Mouse (Mus musculus) spleen, postnatal 4 days (tissue): ENCODE measurements at regions not wholly inside any gene's neighbourhood (a gene's known extent, or its start where the extent isn't known, plus 50 kb on each side); places are given as distances from the start of the nearest gene placed in this dataset.

Source experiments
- DNase-seq, 2 experiments: peaks; one replicate each; pipeline ENCODE4 v3.0.0; 2022; ENCODE audit warnings: low spot score in 2 of 2

DNA sequence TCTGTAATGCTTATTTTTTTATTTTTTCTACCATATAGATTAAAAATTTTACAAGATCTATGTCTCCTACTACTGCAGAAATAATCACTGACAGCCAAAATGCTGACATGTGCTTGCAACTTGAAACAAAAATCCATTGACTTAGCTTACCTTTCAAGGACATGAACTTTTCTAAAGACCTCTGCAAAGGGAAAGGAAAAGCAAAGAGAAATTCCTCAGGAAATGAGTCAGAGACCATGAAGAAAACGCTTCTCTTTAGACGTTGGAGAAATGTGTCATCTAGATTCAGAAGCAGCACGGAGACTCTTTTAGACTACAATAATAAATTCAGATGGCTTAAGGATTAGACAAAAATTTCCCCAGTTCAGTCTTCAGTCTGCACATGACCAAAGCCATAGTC, 2188.6 kb upstream of the Tenm3 start:
- no peak for DNase-seq

DNA sequence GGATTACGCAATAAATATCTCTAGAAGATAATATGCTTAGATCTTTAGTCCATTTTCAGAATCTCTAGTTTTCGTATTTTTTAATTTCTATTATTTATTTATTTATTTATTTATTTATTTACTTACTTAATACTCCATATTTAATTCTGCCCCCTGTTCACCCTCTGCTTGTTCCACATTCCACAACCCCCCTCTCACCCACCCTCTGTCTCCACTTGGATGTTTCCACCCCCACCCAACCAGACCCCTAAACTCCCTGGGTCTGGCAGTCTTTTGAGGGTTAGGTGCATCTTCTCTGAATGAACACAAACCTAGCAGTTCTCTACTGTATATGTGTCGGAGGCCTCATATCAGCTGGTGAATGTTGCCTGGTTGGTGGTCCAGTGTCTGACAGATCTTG, 2166.8 kb upstream of the Tenm3 start:
- DNase-seq = no peak

DNA sequence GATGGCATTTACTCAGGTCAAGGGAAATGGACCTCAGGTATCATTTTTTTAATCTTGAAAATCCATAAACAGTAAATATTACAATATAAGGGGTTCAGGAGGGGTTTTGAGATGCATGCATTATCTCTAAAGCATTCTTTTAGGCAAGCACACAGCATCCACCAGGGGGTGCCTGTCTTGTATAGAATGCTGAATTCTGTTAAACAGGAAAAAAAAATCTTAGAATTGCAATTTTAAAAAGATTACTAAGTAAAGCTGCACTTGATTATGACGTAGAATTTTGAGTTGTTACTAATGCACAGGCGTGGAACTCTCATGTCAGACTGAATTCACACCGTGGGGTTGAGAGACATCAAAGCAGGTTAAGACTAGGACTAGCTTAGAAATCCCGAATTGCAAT, 2123.6 kb upstream of the Tenm3 start:
- DNase-seq = no peak

DNA sequence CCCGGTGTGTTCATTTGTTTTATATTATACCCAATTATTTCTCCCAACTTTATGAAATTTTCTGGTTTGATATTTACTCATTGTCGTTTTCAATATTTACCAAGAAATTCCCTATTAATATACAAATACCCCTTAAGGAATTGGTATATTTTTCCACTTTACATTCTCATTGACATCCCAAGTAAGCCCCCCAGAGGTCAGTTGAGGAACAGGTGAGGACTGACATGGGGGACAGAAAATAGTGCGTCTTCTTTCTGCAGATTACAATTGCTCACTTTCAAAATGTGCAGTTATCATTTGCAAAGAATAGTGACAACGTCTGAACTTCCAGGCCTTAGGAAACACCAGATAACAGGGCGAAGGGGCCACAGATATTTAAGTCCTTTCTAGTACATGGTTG, 2073.8 kb upstream of the Tenm3 start:
- no peak for DNase-seq

DNA sequence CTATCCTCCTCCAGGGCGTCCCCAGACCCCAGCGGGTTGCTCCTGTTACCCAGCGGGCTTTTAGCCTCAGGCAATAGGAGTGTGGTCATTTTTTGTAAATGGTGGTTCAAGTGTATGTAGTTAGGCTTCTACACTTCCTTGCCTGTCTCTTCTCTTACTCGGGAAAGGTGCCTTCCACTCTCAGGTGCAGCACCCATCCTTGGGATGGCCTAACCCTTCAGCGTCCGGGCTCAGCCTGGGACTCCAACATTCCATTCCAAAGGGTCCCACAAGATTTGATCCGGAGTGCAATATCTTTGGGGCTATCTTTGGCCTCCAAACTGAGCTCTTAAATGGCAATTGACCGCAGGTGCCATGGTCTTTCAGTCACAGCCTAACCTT, 2073.0 kb upstream of the Tenm3 start:
- DNase-seq = no peak

DNA sequence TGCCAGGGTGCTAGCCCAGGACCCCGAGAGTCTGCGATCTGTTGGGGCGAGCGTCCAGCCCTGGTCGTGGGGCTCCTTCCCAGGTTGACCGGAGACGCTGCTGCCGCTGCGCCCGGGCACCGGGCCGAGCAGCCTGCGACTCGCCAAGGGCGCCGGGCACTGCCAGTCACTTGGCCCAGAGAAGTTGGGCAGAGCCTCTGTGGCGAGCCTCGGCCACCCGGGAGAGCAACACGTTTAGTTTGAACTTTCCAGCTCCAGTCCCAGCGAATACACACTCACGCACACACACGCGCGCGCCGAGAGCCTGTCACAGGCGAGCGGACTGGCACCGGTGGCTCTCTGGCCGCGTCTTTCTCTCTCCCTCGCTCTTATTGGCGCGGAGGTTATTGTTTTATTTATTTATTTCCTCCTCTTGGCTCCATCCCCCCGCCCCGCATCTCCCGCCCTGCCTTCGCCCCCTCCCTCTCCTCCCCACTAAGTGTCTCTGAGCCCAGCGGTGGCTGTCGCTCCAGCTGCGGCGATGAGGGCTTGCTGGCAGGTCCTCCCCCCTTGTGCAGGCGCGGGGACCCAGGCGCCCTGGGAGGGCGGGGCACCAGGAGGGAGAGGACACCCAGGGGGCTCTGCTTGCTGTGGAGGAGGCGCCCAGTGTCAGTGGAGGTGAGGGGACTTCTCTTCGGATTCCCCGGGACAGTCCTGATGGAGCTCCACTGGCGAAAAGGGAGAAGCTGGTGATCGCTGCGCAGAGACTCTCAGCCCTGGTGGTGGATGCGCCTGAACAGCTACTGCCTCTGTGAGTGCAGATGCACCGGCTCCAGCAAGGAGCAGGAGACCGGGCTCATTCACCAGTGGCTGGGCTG, 2072.4 kb upstream of the Tenm3 start:
- peak in 1 of 2 experiments; percentile 57 for DNase-seq

DNA sequence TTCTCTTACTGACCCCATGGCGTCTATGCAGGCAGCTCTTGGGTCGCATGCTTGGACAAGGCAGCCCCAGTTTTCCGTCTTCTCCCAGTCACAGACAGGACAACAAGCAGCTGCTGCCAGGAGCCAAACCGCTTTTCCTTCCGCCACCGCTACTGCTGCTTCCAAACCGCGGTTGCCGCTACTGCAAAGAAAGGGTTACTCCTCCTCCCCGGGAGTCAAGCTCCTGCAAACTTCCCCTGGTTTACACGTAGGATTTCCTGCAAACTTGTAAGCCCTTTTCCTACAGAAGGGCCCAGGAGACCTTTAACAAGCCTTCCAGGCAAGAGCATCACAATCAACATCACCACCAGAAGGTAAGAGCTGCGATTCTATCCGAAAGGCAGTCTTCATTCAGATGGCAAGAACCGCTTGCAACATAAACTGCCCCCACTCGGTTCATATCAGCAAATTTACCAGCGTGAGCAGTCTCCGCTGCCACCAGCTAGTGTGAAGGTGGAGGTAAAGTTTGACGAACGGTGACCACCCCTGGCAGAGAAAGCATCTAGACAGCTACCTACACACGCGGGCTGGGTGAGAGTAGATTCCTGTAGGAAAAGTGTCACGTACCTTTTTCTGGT, 2071.6 kb upstream of the Tenm3 start:
- no peak for DNase-seq

DNA sequence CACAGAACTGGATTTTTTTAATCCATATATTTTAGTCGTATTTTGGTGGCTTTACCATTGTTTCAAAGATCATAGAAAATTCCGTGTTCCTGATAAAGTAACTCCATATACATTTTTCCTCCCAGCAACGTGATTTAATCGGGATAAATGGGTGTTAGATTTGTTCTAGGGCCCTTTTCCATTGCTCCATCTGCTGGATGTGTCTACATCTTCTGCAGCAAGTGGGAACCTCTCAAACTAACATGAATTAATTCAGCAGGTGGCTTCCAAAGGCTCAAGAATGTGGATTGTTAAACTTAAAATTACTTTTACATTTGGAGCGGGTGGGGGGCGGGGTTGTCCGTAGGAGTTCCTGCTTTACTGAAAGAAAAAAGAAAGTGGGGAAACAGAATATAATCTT, 2070.9 kb upstream of the Tenm3 start:
- DNase-seq = no peak

DNA sequence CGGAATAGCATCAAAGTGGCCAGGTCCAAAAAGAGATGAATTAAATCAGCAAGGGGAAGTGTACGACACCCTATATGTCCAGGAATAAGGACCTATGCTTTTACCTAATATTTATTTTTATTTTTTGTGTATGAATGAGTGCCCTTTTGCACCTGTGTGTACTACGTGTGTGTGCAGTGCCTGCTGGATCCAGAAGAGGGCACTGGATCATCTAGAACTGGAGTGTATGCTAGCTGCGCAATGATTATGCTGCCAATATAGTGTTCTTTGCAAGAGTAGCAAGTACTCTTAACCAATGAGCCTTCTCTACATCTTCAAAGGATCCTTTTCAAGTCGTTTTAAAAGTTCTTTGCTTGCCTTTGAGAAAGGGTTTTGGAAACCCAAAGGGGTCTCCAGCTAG, 2034.4 kb upstream of the Tenm3 start:
- DNase-seq = no peak
